Mouse (Mus musculus) layer of hippocampus, adult 9-11 months (tissue): ENCODE data around the gene Gsk3a.

Source experiments
- DNase-seq: peaks from one replicate; pipeline ENCODE4 v3.0.0; 2022

Gsk3a gene

DNA sequence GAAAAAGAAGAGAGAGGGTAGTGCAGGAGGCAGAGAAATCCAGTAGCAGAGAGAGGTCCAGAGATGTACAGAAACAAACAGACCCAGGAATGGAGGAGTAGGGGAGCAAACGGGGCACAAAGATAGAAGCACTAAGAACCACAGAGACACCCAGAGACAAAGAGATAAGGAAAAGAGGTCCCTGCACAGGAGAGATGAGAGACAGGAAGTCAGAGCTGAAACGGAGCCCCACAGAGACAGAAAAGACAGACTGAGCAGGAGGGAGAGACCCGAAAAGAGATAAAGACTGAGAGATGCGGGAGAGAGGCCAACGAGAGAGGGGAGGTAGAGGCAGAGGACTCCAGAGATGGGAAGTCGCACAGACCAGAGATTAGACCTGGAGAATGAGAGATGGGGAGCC is 57.1 kb downstream of the Gsk3a start:
- DNase-seq: no peak

DNA sequence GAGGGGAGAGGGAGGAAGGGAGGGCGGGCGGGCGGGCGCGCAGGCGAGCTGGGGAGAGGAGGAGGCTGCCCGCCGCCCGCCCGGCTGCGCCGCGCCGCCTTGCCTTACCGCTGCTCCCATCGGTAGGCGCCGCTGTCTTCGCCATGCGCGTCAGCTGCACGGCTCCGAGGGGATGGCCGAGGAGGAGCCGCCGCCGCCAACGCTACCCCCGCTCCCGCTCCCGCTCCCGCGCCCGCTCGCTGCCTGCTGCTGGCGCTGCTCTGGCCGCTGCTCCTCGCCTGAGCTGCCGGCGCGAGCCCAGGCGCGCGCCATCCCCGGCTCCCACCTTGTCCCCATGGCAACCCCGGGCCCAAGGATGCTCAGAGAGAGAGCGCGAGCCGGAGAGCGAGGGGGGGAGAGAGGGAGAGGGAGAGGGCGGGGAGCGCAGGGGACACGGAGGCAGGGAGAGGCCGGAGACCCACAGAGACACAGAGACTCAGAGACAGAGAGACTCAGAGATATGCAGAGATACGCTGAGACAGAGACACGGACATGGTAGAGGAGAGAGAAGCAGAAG is 58.0 kb downstream of the Gsk3a start, which contains the start of gene Pou2f2:
Pou2f2 (minus strand) TSS at position 121 of the 556 bp plus-strand sequence.
- DNase-seq: peak; percentile 84

DNA sequence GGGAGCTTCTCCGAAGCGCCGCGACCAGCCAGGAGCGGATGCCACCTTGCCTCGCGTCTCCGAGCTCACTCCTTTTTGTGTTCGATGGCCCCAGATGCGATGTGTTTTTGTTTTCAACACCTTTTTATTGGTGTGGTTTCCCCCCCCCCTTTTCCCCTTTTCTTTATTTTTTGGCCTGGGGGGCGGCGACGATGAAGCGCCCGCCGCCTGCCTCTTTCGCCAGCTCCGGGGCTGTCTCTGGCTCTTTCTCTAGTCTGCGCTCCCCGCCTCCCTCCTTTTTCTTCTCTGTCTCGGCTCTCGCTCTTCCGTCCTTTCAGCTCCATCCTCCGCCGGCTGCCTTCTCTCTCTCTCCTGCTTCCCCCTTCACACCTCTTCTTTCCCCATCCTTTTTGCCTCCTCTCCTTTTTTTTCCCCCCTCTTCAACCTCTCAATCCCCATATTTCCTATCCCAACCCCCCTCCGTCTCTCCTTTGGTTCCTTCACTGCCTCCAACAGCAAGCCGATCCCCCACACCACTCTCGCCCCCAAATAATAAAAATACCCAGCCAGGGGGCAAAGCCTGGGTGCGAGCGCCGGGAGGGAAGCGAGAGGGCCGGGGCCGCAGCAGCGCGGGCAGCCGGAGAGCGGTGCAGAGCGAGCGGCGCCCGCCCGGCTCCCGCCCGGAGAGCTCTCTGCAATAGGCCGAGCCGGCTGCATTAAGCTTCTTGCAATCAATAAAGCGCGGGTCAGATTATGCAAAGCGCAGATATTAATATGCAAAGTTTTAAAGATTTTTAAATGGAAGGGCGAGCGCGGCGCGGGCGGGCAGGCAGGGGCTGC is 58.7 kb downstream of the Gsk3a start:
- peak; percentile 22 for DNase-seq

DNA sequence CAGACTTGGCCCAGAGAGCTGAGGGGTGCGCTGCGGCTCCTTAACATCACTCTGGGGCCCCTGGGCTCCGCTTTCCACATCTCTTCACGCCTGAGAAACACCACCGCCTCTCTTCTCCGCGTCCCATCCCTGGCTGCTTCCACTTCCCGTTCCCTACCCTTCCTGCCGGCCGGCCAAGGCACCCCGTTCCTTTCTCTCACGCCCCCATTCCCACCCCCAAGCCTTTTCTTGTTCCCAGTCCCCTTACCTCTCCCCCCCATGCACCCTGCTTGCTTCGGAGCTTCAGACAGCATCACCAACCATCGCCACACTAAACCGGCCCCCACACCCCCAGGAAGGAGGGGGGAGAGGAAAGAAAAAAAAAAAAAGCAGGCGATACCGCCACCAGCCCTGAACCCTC is 59.3 kb downstream of the Gsk3a start:
- no peak for DNase-seq
